Mouse (Mus musculus): ENCODE measurements around the gene Trub1.

- TF ChIP-seq TAL1 (conservative IDR thresholded peaks at IDR 0.05; ENCODE audit: low read depth, low read length) (no peak), GATA1 (IDR thresholded peaks at IDR 0.05; ENCODE audit: borderline replicate concordance, low read length) (no peak), CTCF (IDR thresholded peaks at IDR 0.05; ENCODE audit: low read depth, low read length) (no peak)
These were observed 24.6 kb downstream of the Trub1 start for GRCm38 (mm10) chr19:57477310-57477709.

Data from G1E (cell line).